In the genomic region with DNA sequence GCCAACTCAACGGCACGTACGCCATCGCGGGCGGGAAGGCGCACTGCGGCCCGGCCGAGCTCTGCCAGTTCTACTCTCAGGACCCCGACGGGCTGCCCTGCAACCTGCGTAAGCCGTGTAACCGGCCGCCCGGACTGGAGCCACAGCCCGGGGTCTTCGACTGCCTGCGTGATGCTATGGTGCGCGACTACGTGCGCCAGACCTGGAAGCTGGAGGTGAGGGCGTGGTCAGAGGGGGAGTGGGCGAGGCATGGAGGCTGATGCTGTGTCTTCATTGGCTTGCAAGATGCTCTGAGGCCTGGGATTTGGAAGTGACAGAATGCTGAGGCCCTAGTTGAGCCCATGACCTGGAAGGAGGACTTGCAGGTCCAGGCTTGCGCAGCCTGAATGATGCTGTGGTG, we compare ENCODE assay signal across 8 mouse cellular contexts. TPM values are rescaled to one million over a fixed set of nuclear protein-coding genes. Genes with fewer than 3 reads are reported as not detected.
DNase-seq lines count a peak whose midpoint lies in the region; ATAC-seq and TF ChIP-seq lines count a peak whose summit lies in the region.

No protein-coding gene starts in this region.

- H3K4me2 ChIP-seq in midbrain, embryonic 13.5 days (replicated peaks), result peak overlapping the region; percentile 41

- no peaks in the 10 kb centered on the region for H3K9me3 ChIP-seq in ES-E14 (ENCODE audit: control insufficient read depth, insufficient read depth, low read depth, low read length)
- no peaks in the 10 kb centered on the region; the same call in 1 of the 2 replicates for H3K9me3 ChIP-seq in hindbrain, embryonic 10.5 days
- H3K9me3 ChIP-seq in midbrain, embryonic 13.5 days, result no peaks in the 10 kb centered on the region; the same call in 1 of the 2 replicates

- intact Hi-C loops in gastrocnemius, postnatal 14 days (cut with DNase I; ENCODE audit: low total_unique reads), result no loop called here

- H3K36me3 ChIP-seq in ES-E14 (ENCODE audit: control insufficient read depth, insufficient read depth, low read length, poor library complexity, severe bottlenecking), result no peaks in the 10 kb centered on the region
- H3K36me3 ChIP-seq in hindbrain, embryonic 10.5 days, result no peaks in the 10 kb centered on the region
- H3K36me3 ChIP-seq in midbrain, embryonic 13.5 days, result no peaks in the 10 kb centered on the region

- in situ Hi-C loops in ES-E14 (cut with MboI; ENCODE audit: low sequenced_read_pairs in 2 of 2, unreplicated experiment in 2 of 2), result no loop called here

- H3K4me1 ChIP-seq in ES-E14 (ENCODE audit: control insufficient read depth in 2 of 2, insufficient read depth in 2 of 2, low read length in 2 of 2, poor library complexity in 1 of 2), result peaks cover 2 to 24% of the 10 kb centered on the region in 2 experiments
- H3K4me1 ChIP-seq in hindbrain, embryonic 10.5 days (replicated peaks), result peaks cover 16% of the 10 kb centered on the region
- 0 out of 2 replicates have a peak, but pooled peaks cover 3% of the 10 kb centered on the region for H3K4me1 ChIP-seq in midbrain, embryonic 13.5 days (replicated peaks)

- ATAC-seq in midbrain, embryonic 13.5 days, result peak; percentile 24; the same call in 1 of the 2 replicates
- no peak for ATAC-seq in CD4-positive, CD25-positive, alpha-beta regulatory T cell, adult 4 months

- H3K4me3 ChIP-seq in ES-E14 (ENCODE audit: insufficient read depth in 1 of 2, low read depth in 1 of 2, low read length in 2 of 2, poor library complexity in 1 of 2, severe bottlenecking in 1 of 2), result peak overlapping the region; percentile 61 to 70
- peak overlapping the region; percentile 41 for H3K4me3 ChIP-seq in hindbrain, embryonic 10.5 days
- H3K4me3 ChIP-seq in midbrain, embryonic 13.5 days (replicated peaks), result peak overlapping the region; percentile 20

- peaks cover 30% of the 10 kb centered on the region for H3K27me3 ChIP-seq in hindbrain, embryonic 10.5 days (ENCODE audit: insufficient read depth, poor library complexity, severe bottlenecking)
- peaks cover 15% of the 10 kb centered on the region for H3K27me3 ChIP-seq in midbrain, embryonic 13.5 days

- WGBS in hindbrain, embryonic 10.5 days, result 15% methylated on average over 27 of the region's 27 CpGs
- WGBS in midbrain, embryonic 13.5 days, result 13% methylated on average over 27 of the region's 27 CpGs

- peak overlapping the region; percentile 69 for H3K9ac ChIP-seq in ES-E14 (ENCODE audit: insufficient read depth, low read depth, low read length, poor library complexity, severe bottlenecking)
- 0 out of 2 replicates have a peak overlapping the region, but pooled peaks have one; percentile 3 for H3K9ac ChIP-seq in midbrain, embryonic 13.5 days (replicated peaks)

- H3K27ac ChIP-seq in ES-E14 (ENCODE audit: insufficient read depth, low read depth, low read length, poor library complexity, severe bottlenecking), result no peak overlapping the region
- H3K27ac ChIP-seq in hindbrain, embryonic 10.5 days, result peak overlapping the region; percentile 6; the same call in 1 of the 2 replicates
- H3K27ac ChIP-seq in midbrain, embryonic 13.5 days, result no peak overlapping the region

- peak; percentile 4 for DNase-seq in gastrocnemius, postnatal 14 days
- DNase-seq in gastrocnemius, postnatal 4 days (ENCODE audit: low spot score in 2 of 2), result no peak
- DNase-seq in ES-E14 (ENCODE audit: low read depth, low spot score), result peak; percentile 75
- DNase-seq in hindbrain, embryonic 10.5 days (ENCODE audit: low spot score), result peak; percentile 22
- DNase-seq in spleen, postnatal 4 days (ENCODE audit: low spot score in 2 of 2), result no peak
- DNase-seq in MN1 (ENCODE audit: low spot score), result no peak

TF ChIP-seq in ES-E14, 5 proteins besides CTCF, POLR2A, EP300 and RAD21:
- TF ChIP-seq MAFK (IDR thresholded peaks at IDR 0.05; ENCODE audit: insufficient read depth, low read depth, low read length), result no peak
- no peak for TF ChIP-seq CHD2 (IDR thresholded peaks at IDR 0.05; ENCODE audit: low read depth, low read length)
- no peak for TF ChIP-seq ZC3H11A (IDR thresholded peaks at IDR 0.05; ENCODE audit: borderline replicate concordance, low read depth, low read length)
- TF ChIP-seq HCFC1 (IDR thresholded peaks at IDR 0.05; ENCODE audit: borderline replicate concordance, insufficient read depth, low read length), result no peak
- no peak for TF ChIP-seq ZNF384 (IDR thresholded peaks at IDR 0.05; ENCODE audit: low read depth, low read length)
TF ChIP-seq in ES-E14: peak in this region for 0.

RNA-seq across cellular contexts. Expression of a gene that starts 9.4 kb away (rescaled TPM):
- total RNA-seq in gastrocnemius, postnatal 14 days (2021), result under 1 TPM in 1 of 2 experiments, not detected in 1; 0.39 TPM
- total RNA-seq in gastrocnemius, postnatal 4 days (2021), result under 1 TPM; 0.21 to 0.49 TPM
- total RNA-seq in ES-E14 (2012; rRNA removed), result 2.5 and 5.0 TPM in 2 replicates
- polyA plus RNA-seq in hindbrain, embryonic 10.5 days (2016; fragmentation: Nextera tagmentation; extraction: Ambion mirVana), result 0.25 and 0.43 TPM in 2 replicates
- polyA plus RNA-seq in midbrain, embryonic 13.5 days (2015; fragmentation: Nextera tagmentation; extraction: Ambion mirVana), result 0.65 and 1.1 TPM in 2 replicates
- polyA plus RNA-seq in CD4-positive, CD25-positive, alpha-beta regulatory T cell, adult 4 months (2017; shearing (Covaris generic)), result 100 to 1,000 TPM; 178 to 289 TPM

RNA-seq across cellular contexts. Expression of a gene that starts 56.8 kb away (rescaled TPM):
- 100 to 1,000 TPM; 142 to 143 TPM for total RNA-seq in gastrocnemius, postnatal 14 days (2021)
- 100 to 1,000 TPM; 107 to 115 TPM for total RNA-seq in gastrocnemius, postnatal 4 days (2021)
- 115 and 129 TPM in 2 replicates for total RNA-seq in ES-E14 (2012; rRNA removed)
- polyA plus RNA-seq in hindbrain, embryonic 10.5 days (2016; fragmentation: Nextera tagmentation; extraction: Ambion mirVana), result 135 and 147 TPM in 2 replicates
- 97.5 and 102 TPM in 2 replicates for polyA plus RNA-seq in midbrain, embryonic 13.5 days (2015; fragmentation: Nextera tagmentation; extraction: Ambion mirVana)
- 10 to 100 TPM; 39.0 to 63.5 TPM for polyA plus RNA-seq in CD4-positive, CD25-positive, alpha-beta regulatory T cell, adult 4 months (2017; shearing (Covaris generic))

Comparison
In these comparisons a context has a peak if more than half of its experiments do, and no peak if none do; other contexts are left out.
1. DNase-seq: peak in gastrocnemius, postnatal 14 days (single experiment), ES-E14 (single experiment) and hindbrain, embryonic 10.5 days (single experiment); none in gastrocnemius, postnatal 4 days (0 of 2), spleen, postnatal 4 days (0 of 2) and MN1 (single experiment).
2. Peak in every context shown above with its lines, with median percentiles within 50 percentile points of each other: H3K4me3 ChIP-seq.